Mouse (Mus musculus): Measurements from ENCODE around the gene Ccdc85c. TPM values are rescaled to one million over a fixed set of nuclear protein-coding genes. Genes with fewer than 3 reads are reported as not detected.

Ccdc85c gene
- total RNA-seq, 2 experiments from 2014 or later, result 29.6 to 29.9 TPM

DNA sequence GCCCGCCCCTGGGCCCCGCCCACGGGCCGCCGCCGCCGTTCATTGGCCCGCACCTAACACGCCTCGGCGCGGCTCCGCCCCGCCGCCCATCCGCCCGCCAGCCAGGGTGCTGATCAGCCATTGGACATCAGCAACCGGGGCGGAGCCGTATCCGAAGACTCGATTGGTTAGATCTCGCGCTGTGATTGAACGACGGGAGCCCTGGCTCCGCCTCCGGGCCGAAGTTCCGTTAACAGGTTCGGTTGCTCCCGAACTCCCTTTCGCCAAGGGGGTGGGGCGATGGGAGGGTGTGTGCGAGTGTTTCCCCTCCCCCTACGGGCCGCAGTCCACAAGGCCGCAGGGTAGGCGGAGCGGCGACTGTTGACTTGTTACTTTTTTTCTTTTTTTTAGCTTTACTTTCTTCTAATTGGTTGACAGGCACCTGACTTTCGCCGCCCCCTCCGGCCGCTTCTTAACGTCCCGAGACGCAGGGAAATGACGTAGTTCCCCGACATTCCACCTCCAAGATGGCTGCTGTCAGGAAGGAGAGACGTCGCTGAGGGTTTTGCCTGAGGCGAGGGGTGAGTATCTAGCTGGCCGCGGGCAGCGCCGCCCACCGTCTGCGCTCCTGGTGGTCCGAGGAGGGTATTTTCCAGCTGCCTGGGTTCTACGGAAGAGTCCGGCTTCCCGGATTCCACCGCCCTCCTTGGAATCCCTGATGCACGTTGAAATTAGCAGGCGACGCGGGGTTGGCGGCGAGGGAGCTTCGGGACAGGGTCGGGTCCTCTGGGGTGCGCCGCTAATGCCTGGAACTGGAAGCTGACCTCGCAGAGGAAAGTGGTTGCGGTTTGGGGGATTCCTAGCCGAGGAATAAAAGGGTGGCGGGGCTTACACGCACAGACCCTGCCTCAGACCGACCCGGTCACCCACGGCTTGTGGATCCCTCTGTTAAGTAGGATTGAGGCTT, 95.6 kb downstream of the Ccdc85c start, which contains the start of gene Ccnk:
Ccnk (plus strand) TSS at position 259 of the 946 bp plus-strand sequence.
- peak; percentile 95 to 97 for DNase-seq (ENCODE audit: low spot score in 2 of 2)

DNA sequence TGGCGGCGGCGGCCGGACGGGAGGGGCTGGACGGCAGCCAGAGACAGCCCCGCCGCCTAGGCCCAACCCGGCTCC, 96.1 kb downstream of the Ccdc85c start, which contains the start of gene Setd3:
Setd3 (minus strand) TSS at position 69 of the 75 bp plus-strand sequence.
- no peak for DNase-seq (ENCODE audit: low spot score in 2 of 2)

DNA sequence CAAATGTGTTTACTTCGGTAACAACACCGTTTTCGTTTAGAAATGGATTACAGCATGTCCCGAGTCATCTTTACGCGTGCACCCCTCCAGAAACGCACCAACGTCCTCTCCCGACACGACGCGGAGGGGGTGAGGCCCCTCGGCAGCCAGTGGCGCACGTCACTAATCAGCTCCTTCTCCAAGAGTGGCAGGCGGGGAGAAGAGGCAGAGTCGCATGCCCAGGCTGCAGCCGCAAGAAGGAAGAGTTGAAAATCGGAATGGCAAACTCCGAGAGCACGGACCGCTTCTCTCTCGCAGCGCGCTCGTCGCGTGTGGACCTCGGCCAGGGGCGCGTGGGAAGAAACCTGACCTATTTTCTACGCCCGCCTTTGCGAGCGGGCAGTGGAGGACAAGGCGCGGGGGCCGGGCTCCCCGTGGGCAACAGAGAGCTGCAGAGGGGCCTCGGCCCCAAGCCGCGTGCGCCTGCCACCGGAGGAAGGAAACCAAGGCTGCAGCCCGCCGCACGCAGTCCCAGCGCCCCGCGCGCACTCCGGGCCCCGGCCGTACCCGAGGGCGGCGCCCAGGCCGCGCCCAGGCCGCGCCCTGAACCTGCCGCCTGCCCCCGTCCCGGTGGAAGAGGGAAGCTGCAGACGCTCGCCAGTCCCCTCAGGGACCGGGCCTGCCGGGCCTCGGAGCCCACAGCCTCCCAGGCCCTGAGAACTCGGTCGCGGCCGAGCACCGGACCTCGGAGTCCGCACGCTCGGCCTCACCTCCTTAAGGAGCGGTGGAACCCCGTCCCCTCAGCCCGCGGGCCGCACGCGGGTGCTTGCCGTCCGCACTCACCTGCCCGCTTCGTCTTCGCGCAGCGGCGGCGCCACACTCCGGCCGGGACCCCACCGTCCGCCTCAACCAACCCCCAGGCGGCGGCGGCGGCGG, 96.6 kb downstream of the Ccdc85c start:
- peak; percentile 12 to 26 for DNase-seq (ENCODE audit: low spot score in 2 of 2)

DNA sequence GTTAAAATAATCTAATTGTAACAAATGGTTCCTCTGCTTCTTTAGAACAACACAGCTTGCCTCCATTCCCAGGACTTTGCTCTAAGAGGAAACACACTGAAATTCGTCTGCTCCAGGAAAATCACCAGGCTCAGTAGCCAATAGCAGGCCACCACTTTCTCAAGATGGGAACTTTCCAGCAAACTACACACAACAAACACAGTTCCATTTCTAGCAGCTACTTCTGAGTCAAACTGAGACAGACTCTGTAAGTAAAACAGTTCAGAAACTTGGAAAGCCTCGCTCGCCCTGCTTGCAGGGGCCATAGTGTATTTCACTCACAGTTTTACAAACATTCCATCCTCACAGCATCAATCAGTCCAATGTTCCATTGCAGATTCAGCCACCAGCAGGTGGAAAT, 98.9 kb downstream of the Ccdc85c start:
- DNase-seq (ENCODE audit: low spot score in 2 of 2), result no peak

DNA sequence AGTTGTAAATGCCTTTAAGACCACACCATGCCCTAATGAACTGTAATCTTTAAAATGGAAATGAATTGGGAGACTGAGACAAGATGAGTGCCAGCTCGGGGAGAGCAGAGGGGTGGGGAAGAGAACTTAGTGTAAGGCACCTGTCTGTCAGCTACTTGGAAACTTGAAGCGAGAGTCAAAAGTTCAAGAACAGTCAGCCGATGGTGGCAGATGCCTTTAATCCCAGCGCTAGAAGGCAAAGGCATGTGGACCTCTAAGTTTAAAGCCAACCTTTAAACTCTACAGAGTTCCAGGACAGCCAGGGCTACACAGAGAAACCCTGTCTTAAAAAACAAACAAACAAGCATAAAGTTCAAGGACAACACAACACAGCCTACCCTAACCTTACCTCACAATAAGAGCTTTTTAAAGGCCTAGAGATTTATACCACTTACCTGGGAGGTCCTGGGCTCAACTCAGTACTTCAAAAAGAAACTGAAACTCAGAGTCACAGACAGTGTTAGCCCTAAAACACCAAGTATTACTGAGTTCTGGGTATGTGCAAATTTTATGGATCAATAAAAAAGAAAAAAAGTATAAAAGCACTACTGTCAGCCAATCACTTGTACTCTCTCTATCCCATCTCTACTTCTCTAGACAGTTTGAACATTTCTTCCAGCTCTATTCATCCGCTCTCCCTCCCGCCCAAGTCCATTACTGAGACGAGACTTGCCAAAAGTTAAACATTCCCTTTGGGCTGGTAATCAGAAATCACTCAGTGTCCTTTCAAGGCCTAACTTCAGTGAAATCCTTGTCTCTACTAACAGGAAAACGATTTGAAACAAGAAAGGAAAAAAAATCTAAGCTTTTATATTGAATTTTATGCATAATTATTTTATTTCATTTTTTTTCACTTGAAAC, 100.4 kb downstream of the Ccdc85c start:
- no peak for DNase-seq (ENCODE audit: low spot score in 2 of 2)

DNA sequence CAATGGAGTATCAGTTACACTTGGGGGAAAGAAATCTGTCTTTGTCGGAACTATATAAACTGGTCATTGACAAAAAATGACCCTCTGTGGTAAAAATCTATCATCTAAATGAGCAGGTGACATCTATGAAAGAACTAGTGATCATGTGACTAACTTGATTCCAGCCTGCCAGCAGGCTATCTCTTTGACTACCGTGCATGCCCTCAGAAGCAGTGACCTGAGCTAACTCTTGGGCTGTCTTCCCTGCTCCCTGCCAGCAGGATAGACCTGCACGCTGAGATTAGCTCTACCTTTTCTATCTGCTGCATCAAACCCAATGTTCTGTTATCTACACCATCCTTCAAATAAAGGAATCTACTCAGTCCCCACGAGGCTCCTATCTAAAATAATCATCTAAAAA, 102.6 kb downstream of the Ccdc85c start:
- DNase-seq (ENCODE audit: low spot score in 2 of 2), result no peak

DNA sequence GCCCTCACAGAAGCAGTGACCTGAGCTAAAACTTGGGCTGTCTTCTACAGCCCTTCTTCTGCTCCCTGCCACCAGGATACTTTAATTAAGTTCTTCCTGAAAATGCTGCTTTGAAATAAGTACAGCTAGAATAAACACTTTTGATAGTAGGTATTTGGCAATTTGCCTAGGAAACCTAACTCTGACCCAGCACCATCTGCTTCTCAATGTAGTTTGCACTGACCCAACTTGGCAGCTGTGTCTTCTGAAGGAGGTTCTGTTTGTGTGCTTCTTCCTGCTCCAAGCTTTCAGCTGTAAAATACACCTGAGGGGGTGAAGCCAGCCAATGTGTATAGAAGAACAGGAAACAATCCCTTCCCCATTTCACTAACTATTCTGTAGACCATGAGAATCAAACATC, 103.9 kb downstream of the Ccdc85c start:
- no peak for DNase-seq (ENCODE audit: low spot score in 2 of 2)

DNA sequence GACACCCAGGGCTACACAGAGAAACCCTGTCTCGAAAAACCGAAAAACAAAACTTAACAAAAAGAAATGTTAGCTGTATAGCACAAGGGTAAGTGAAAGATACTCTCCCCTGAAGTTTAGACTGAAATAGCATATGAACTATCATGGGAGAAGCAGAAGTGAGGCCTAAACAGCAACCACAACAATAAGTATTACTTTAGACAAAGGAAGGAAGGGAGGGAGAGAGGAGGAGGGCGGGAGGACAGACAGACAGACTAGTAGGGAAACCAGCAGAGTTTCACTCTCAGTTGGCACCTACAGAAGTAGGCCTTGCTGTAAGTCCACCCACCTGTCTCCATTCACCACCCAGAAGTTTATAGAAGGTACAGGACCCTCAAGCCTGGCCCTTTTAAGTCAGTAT, 104.8 kb downstream of the Ccdc85c start:
- no peak for DNase-seq (ENCODE audit: low spot score in 2 of 2)

DNA sequence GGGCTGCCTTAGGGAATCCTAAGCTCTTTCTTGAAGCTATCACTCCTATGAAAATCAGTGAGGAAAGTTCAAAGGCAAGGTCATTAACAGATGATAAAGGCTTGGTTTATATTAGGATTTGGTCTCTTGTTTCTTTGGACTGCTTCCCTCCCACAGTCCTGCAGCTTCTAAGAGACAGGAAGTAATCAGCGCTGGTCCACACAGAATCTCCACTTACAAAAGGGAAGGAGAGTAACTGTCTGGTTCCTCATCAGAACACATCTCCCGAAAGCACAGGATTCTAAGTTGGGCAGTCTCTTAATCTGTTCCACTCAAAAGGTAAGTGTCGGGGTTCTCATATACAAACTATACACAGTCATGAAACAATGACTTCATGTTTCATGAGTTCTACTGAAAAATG, 106.3 kb downstream of the Ccdc85c start:
- DNase-seq (ENCODE audit: low spot score in 2 of 2), result no peak

DNA sequence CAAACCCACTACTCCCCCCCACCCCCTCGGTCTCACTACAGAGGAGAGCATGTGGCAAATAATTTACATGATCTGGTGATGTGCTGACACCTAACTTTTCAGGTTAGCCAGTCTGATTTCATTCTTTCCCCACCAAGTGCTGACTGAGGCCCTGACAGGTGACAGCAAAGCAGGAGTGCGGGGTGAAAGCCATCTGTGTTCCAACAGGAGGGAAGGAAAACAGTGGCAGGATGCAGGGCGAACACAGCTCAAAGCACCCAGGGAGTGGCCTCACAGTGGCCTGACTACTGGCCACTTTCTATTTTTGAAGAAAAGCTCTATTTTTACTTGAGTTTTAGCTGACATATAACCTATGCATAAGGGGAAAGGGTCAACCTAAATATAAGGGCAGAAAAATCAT, 111.5 kb downstream of the Ccdc85c start:
- no peak for DNase-seq (ENCODE audit: low spot score in 2 of 2)

DNA sequence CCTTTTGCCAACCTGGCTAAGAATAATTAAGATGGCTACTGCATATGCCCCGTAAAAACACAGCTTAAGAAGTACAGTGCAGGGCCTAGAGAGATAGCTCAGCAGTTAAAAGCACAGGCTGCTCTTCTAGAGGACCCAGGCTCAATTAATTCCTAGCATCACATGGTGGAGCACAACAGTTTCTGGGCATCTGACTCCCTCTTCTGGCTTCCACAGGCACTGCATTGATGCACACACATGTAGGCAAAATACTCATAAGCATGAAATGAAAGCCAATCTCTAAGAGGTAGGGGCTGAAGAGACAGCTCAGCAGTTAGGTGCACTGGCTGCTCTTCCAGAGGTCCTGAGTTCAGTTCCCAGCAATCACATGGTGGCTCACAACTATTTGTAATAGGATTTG, 113.2 kb downstream of the Ccdc85c start:
- no peak for DNase-seq (ENCODE audit: low spot score in 2 of 2)

DNA sequence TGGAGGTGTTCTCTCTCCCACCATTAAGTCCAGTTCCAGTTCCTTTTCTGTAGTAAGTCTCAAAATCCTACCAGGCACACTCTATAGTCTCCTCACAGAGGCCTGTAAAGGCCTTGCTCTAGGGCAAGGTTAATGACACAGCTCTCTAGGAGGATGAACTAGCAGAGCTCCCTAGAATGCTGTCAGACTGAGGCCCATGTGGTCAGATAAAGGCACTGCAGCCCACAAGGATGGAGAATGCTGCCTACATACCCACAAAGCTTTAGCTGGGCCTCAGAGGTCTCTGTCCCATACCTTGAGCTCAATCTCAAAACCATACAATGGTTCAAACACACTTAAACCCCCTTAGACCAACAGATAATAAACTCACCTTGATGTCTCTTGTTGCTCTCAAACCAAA, 115.4 kb downstream of the Ccdc85c start:
- no peak for DNase-seq (ENCODE audit: low spot score in 2 of 2)

Other genes with a start within 250 kb of the Ccdc85c start
- 100 to 1,000 TPM; 100 to 103 TPM for gene Setd3, start 96.1 kb downstream of the Ccdc85c start, total RNA-seq (2021)
- 10 to 100 TPM; 43.9 to 45.8 TPM for gene Ccnk, start 95.8 kb downstream of the Ccdc85c start, total RNA-seq (2021)
- 1 to 10 TPM; 1.1 to 1.3 TPM for gene Hhipl1, start 30.8 kb upstream of the Ccdc85c start, total RNA-seq (2021)
- gene Cyp46a1, start 59.0 kb upstream of the Ccdc85c start, total RNA-seq (2021), result 1 to 10 TPM; 4.9 to 7.1 TPM
- gene Eml1, start 95.5 kb upstream of the Ccdc85c start, total RNA-seq (2021), result 10 to 100 TPM; 33.6 to 34.6 TPM